25 mouse cellular contexts compared by ENCODE assay signal in the genomic region with DNA sequence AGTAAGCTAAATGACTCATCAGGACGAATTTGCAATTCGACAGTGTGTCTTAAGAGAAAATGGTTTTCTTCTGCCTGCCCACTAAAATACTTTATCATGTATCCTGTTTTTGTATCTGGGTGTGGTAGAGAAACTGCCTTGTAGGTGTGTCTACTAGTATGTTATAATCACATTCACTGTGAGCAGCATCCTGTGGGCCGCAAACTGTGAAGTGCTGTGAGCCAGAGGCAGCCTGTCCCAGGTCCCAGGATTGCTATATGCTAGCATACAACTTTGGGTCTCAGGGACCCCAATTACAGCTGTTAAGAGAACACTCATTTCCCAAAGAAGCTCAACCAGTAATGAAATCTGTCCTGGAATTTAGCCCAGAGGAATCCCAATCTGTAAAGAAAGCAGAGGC.
DNase-seq lines count a peak whose midpoint lies in the region; ATAC-seq and TF ChIP-seq lines count a peak whose summit lies in the region.
"Had no signal": no experiment of that assay in that cellular context is flagged by ENCODE, and none has a peak within 500 bp of the region (broad histone marks: within the 10 kb centered on the region; RNA-seq: fewer than 3 reads in every experiment).

No protein-coding gene starts in this region.

- peaks cover 7% of the 10 kb centered on the region for H3K4me1 ChIP-seq in heart, adult 2 months (ENCODE audit: control insufficient read depth, insufficient read depth, low read length)
- H3K4me1 ChIP-seq in heart, embryonic 11.5 days (ENCODE audit: control insufficient read depth, insufficient read depth, low read length): no peaks in the 10 kb centered on the region
- no peaks in the 10 kb centered on the region for H3K4me1 ChIP-seq in midbrain, postnatal 0 days (ENCODE audit: insufficient read depth, low read length)
- no peaks in the 10 kb centered on the region for H3K4me1 ChIP-seq in midbrain, embryonic 13.5 days (replicated peaks)
- H3K4me1 ChIP-seq: forebrain, embryonic 10.5 days; forebrain, embryonic 13.5 days; heart, embryonic 12.5 days had no signal

- H3K4me2 ChIP-seq in heart, embryonic 11.5 days: no peak overlapping the region
- no peak overlapping the region for H3K4me2 ChIP-seq in midbrain, postnatal 0 days (ENCODE audit: low read depth, low read length, poor library complexity, severe bottlenecking)
- no peak overlapping the region for H3K4me2 ChIP-seq in midbrain, embryonic 13.5 days (replicated peaks)
- H3K4me2 ChIP-seq: forebrain, embryonic 13.5 days; heart, embryonic 12.5 days; heart, embryonic 15.5 days; hindbrain, embryonic 13.5 days had no signal

- WGBS in heart, adult 2 months: 40% methylated on average over 3 of the region's 3 CpGs
- 74% methylated on average over 3 of the region's 3 CpGs for WGBS in heart, embryonic 11.5 days (ENCODE audit: insufficient replicate concordance)
- 85% methylated on average over 3 of the region's 3 CpGs for WGBS in midbrain, postnatal 0 days
- 90% methylated on average over 3 of the region's 3 CpGs for WGBS in midbrain, embryonic 13.5 days

- peak; percentile 35; the same call in 1 of the 2 replicates for ATAC-seq in frontal cortex, adult (ENCODE audit: low TSS enrichment)
- ATAC-seq in heart, embryonic 11.5 days (replicated peaks; ENCODE audit: insufficient number of reproducible peaks, low FRiP score, low TSS enrichment): no peak
- no peak for ATAC-seq in midbrain, postnatal 0 days (ENCODE audit: low FRiP score)
- ATAC-seq in midbrain, embryonic 13.5 days: no peak
- ATAC-seq: activated CD4-positive, CD25-positive, alpha-beta regulatory T cell, adult 4 months; forebrain, embryonic 13.5 days; forebrain, embryonic 16.5 days; hindbrain, postnatal 0 days; inflammation-experienced regulatory T-cells, adult 6 months; intestine, embryonic 16.5 days had no signal

- DNase-seq in frontal cortex, postnatal 14 days (ENCODE audit: low spot score in 2 of 2): no peak
- peak in 1 of 2 experiments; percentile 10 for DNase-seq in heart, adult 2 months
- DNase-seq in midbrain, postnatal 0 days (ENCODE audit: low spot score): peak; percentile 10
- DNase-seq: adrenal gland, postnatal 10 days; adrenal gland, postnatal 36 days; cerebellum, adult 18-20 months; cerebellum, adult 9-10 months; cerebellum, postnatal 14 days; gastrocnemius, postnatal 10 days; heart, adult 18-20 months; heart, postnatal 10 days; kidney, adult 18-20 months had no signal

- no peaks in the 10 kb centered on the region for H3K79me2 ChIP-seq in heart, adult 2 months (replicated peaks; ENCODE audit: control insufficient read depth, insufficient read depth, low read length)

- intact Hi-C loops in heart, adult 2 months (cut with DNase I): no loop called here

- H3K9me3 ChIP-seq in heart, embryonic 11.5 days (replicated peaks; ENCODE audit: control insufficient read depth, low read length): no peaks in the 10 kb centered on the region
- H3K9me3 ChIP-seq in midbrain, postnatal 0 days (ENCODE audit: low read length): no peaks in the 10 kb centered on the region
- H3K9me3 ChIP-seq in midbrain, embryonic 13.5 days: no peaks in the 10 kb centered on the region
- H3K9me3 ChIP-seq: forebrain, embryonic 10.5 days; forebrain, embryonic 13.5 days; heart, embryonic 12.5 days; heart, embryonic 15.5 days; hindbrain, embryonic 13.5 days had no signal

- peak overlapping the region; percentile 56 for H3K27ac ChIP-seq in heart, adult 2 months
- no peak overlapping the region for H3K27ac ChIP-seq in heart, embryonic 11.5 days (ENCODE audit: low read depth, low read length)
- no peak overlapping the region for H3K27ac ChIP-seq in midbrain, postnatal 0 days (ENCODE audit: low read depth, low read length)
- no peak overlapping the region for H3K27ac ChIP-seq in midbrain, embryonic 13.5 days
- H3K27ac ChIP-seq: forebrain, embryonic 10.5 days; forebrain, embryonic 13.5 days; heart, embryonic 15.5 days; hindbrain, postnatal 0 days had no signal

- H3K27me3 ChIP-seq in heart, adult 2 months (ENCODE audit: control insufficient read depth, insufficient read depth, low read length): no peaks in the 10 kb centered on the region
- H3K27me3 ChIP-seq in heart, embryonic 11.5 days (ENCODE audit: control insufficient read depth, insufficient read depth, low read length): no peaks in the 10 kb centered on the region
- H3K27me3 ChIP-seq in midbrain, postnatal 0 days (ENCODE audit: insufficient read depth, low read length): no peaks in the 10 kb centered on the region
- H3K27me3 ChIP-seq in midbrain, embryonic 13.5 days: no peaks in the 10 kb centered on the region
- H3K27me3 ChIP-seq: forebrain, embryonic 13.5 days; heart, embryonic 12.5 days; heart, embryonic 15.5 days; hindbrain, embryonic 13.5 days had no signal

- no peak overlapping the region for H3K9ac ChIP-seq in heart, adult 2 months (ENCODE audit: low read depth, low read length)
- H3K9ac ChIP-seq in heart, embryonic 11.5 days (ENCODE audit: low read depth, low read length): no peak overlapping the region
- H3K9ac ChIP-seq in midbrain, postnatal 0 days (replicated peaks; ENCODE audit: low read length, poor library complexity, severe bottlenecking): no peak overlapping the region
- H3K9ac ChIP-seq in midbrain, embryonic 13.5 days (replicated peaks): no peak overlapping the region
- H3K9ac ChIP-seq: forebrain, embryonic 13.5 days; heart, embryonic 12.5 days; heart, embryonic 15.5 days; hindbrain, embryonic 13.5 days had no signal

- no peak for TF ChIP-seq CTCF in heart, adult 2 months (IDR thresholded peaks at IDR 0.05)
- TF ChIP-seq CTCF in midbrain, postnatal 0 days (IDR thresholded peaks at IDR 0.05): no peak

- peaks cover 3% of the 10 kb centered on the region for H3K36me3 ChIP-seq in heart, adult 2 months (ENCODE audit: control insufficient read depth, insufficient read depth, low read length)
- H3K36me3 ChIP-seq in heart, embryonic 11.5 days (ENCODE audit: control insufficient read depth, insufficient read depth, low read length): no peaks in the 10 kb centered on the region
- H3K36me3 ChIP-seq in midbrain, postnatal 0 days (ENCODE audit: insufficient read depth, low read length): no peaks in the 10 kb centered on the region
- no peaks in the 10 kb centered on the region for H3K36me3 ChIP-seq in midbrain, embryonic 13.5 days
- H3K36me3 ChIP-seq: forebrain, embryonic 10.5 days; heart, embryonic 12.5 days; heart, embryonic 15.5 days; hindbrain, embryonic 13.5 days had no signal

- TF ChIP-seq EP300 in heart, adult 2 months (IDR thresholded peaks at IDR 0.05; ENCODE audit: insufficient read depth, low read depth, low read length): no peak

- no peak overlapping the region for H3K4me3 ChIP-seq in heart, adult 2 months
- no peak overlapping the region for H3K4me3 ChIP-seq in heart, embryonic 11.5 days (ENCODE audit: low read depth, low read length)
- H3K4me3 ChIP-seq in midbrain, postnatal 0 days (ENCODE audit: low read depth, low read length): no peak overlapping the region
- no peak overlapping the region for H3K4me3 ChIP-seq in midbrain, embryonic 13.5 days (replicated peaks)
- H3K4me3 ChIP-seq: forebrain, embryonic 10.5 days; forebrain, embryonic 13.5 days; heart, embryonic 12.5 days; heart, embryonic 15.5 days; hindbrain, embryonic 13.5 days had no signal

- TF ChIP-seq POLR2A in heart, adult 2 months (IDR thresholded peaks at IDR 0.05; ENCODE audit: insufficient read depth, low read depth, low read length): no peak
